Mouse (Mus musculus) ES-Bruce4 (cell line): ENCODE measurements at regions not wholly inside any gene's neighbourhood (a gene's known extent, or its start where the extent isn't known, plus 50 kb on each side); places are given as distances from the start of the nearest gene placed in this dataset.
A peak's percentile ranks its signal among the peaks of the same experiment; 100 is the strongest.

Experiments
- H3K27ac ChIP-seq: 2 replicates; pipeline ENCODE4 v1.5.1; 2012; ENCODE audit warnings: low read length, inconsistent platforms; ENCODE audit not compliant: insufficient read depth
- H3K27me3 ChIP-seq: 2 replicates; pipeline ENCODE4 v1.6.1; 2012; ENCODE audit warnings: mild to moderate bottlenecking, low read length, inconsistent platforms; ENCODE audit not compliant: control insufficient read depth, poor library complexity, insufficient read depth, severe bottlenecking
- H3K36me3 ChIP-seq: 2 replicates; pipeline ENCODE4 v1.6.1; 2012; ENCODE audit warnings: inconsistent platforms, mild to moderate bottlenecking, low read length, moderate library complexity; ENCODE audit not compliant: control insufficient read depth, poor library complexity, insufficient read depth, severe bottlenecking
- H3K4me1 ChIP-seq: one replicate; pipeline ENCODE4 v1.8.1; 2011; ENCODE audit warnings: low read length; ENCODE audit not compliant: control insufficient read depth, insufficient read depth
- H3K4me3 ChIP-seq: 2 replicates; pipeline ENCODE4 v1.5.1; 2011; ENCODE audit warnings: low read depth, mild to moderate bottlenecking, low read length
- H3K9ac ChIP-seq: 2 replicates; pipeline ENCODE4 v1.6.1; 2012; ENCODE audit warnings: low read depth, mild to moderate bottlenecking, inconsistent platforms; ENCODE audit not compliant: poor library complexity, severe bottlenecking
- H3K9me3 ChIP-seq: replicated peaks from 2 replicates; pipeline ENCODE4 v1.6.1; 2012; ENCODE audit warnings: mild to moderate bottlenecking, low read length, inconsistent platforms; ENCODE audit not compliant: control insufficient read depth, poor library complexity, insufficient read depth, severe bottlenecking
- CTCF ChIP-seq: IDR thresholded peaks from one replicate; pipeline ENCODE4 v1.8.1; 2011; ENCODE audit warnings: low read depth, low read length
- EP300 ChIP-seq: IDR thresholded peaks from 2 replicates; pipeline ENCODE4 v1.6.1; 2011; ENCODE audit warnings: low read depth, low read length; ENCODE audit not compliant: insufficient read depth
- POLR2A ChIP-seq: IDR thresholded peaks from one replicate; pipeline ENCODE4 v1.8.1; 2011; ENCODE audit warnings: low read length; ENCODE audit not compliant: insufficient read depth

GRCm38 (mm10) chr1:118759141-118759932 lies 131.6 kb downstream of the Tfcp2l1 start:
- no peak overlapping the region for H3K4me3 ChIP-seq
- no peaks in the 10 kb centered on the region for H3K27me3 ChIP-seq
- H3K4me1 ChIP-seq: peaks cover 7% of the 10 kb centered on the region
- H3K9ac ChIP-seq: no peak overlapping the region
- H3K27ac ChIP-seq: no peak overlapping the region
- TF ChIP-seq POLR2A (no peak), CTCF (peak; percentile 24), EP300 (no peak)
- no peaks in the 10 kb centered on the region for H3K36me3 ChIP-seq
- no peaks in the 10 kb centered on the region for H3K9me3 ChIP-seq

GRCm38 (mm10) chr1:118765525-118765924 lies 137.8 kb downstream of the Tfcp2l1 start:
- H3K4me3 ChIP-seq: no peak overlapping the region
- H3K9ac ChIP-seq: no peak overlapping the region
- no peaks in the 10 kb centered on the region; the same call in 1 of the 2 replicates for H3K27me3 ChIP-seq
- no peaks in the 10 kb centered on the region for H3K4me1 ChIP-seq
- H3K27ac ChIP-seq: no peak overlapping the region
- no peaks in the 10 kb centered on the region for H3K9me3 ChIP-seq
- TF ChIP-seq EP300: no peak
- TF ChIP-seq CTCF: no peak
- no peak for TF ChIP-seq POLR2A
- H3K36me3 ChIP-seq: no peaks in the 10 kb centered on the region

- Histone ChIP-seq H3K9ac (no peak overlapping the region), H3K4me3 (no peak overlapping the region), H3K4me1 (no peaks in the 10 kb centered on the region), H3K27me3 (no peaks in the 10 kb centered on the region; the same call in 1 of the 2 replicates), H3K36me3 (no peaks in the 10 kb centered on the region), H3K27ac (no peak overlapping the region), H3K9me3 (no peaks in the 10 kb centered on the region)
- TF ChIP-seq EP300 (no peak), POLR2A (no peak), CTCF (no peak)
Measured at GRCm38 (mm10) chr1:118768831-118769230, 141.1 kb downstream of the Tfcp2l1 start.

GRCm38 (mm10) chr1:118772261-118772660 lies 144.5 kb downstream of the Tfcp2l1 start:
- Histone ChIP-seq H3K9ac (no peak overlapping the region), H3K27ac (no peak overlapping the region), H3K4me3 (no peak overlapping the region), H3K9me3 (no peaks in the 10 kb centered on the region), H3K4me1 (no peaks in the 10 kb centered on the region), H3K27me3 (no peaks in the 10 kb centered on the region), H3K36me3 (no peaks in the 10 kb centered on the region)
- no peak for TF ChIP-seq POLR2A
- TF ChIP-seq CTCF: peak; percentile 95

- Histone ChIP-seq H3K27me3 (no peaks in the 10 kb centered on the region), H3K4me1 (no peaks in the 10 kb centered on the region), H3K27ac (no peak overlapping the region), H3K9ac (no peak overlapping the region), H3K9me3 (no peaks in the 10 kb centered on the region), H3K4me3 (no peak overlapping the region), H3K36me3 (no peaks in the 10 kb centered on the region)
- TF ChIP-seq POLR2A: no peak
- no peak for TF ChIP-seq CTCF
- no peak for TF ChIP-seq EP300
Measured at GRCm38 (mm10) chr1:118776594-118777441, 149.1 kb downstream of the Tfcp2l1 start.
